Mouse (Mus musculus) cerebellum, adult 2 months (tissue): ENCODE measurements around the gene Zfp638. TPM values are rescaled to one million over a fixed set of nuclear protein-coding genes. Genes with fewer than 3 reads are reported as not detected.

Source experiments
- DNase-seq, 2 experiments: peaks; one replicate each; pipeline ENCODE4 v3.0.0; 2021
- H3K27ac ChIP-seq: fragments of 200-500 bp; 2 replicates; pipeline ENCODE4 v1.5.1; 2012; ENCODE audit warnings: low read length, control low read depth, inconsistent platforms; ENCODE audit not compliant: insufficient read depth
- H3K27me3 ChIP-seq: fragments of 200-500 bp; 2 replicates; pipeline ENCODE4 v1.6.1; 2012; ENCODE audit warnings: inconsistent platforms, mild to moderate bottlenecking, low read length, moderate library complexity; ENCODE audit not compliant: control insufficient read depth, insufficient read depth
- H3K4me1 ChIP-seq: fragments of 200-500 bp; 2 replicates; pipeline ENCODE4 v1.6.1; 2011; ENCODE audit warnings: low read length; ENCODE audit not compliant: control insufficient read depth, insufficient read depth
- H3K4me3 ChIP-seq: fragments of 200-500 bp; replicated peaks from 2 replicates; pipeline ENCODE3; 2011; ENCODE audit warnings: mild to moderate bottlenecking, low read depth, low read length, control low read depth; ENCODE audit not compliant: insufficient read depth
- CTCF ChIP-seq: fragments of 200-500 bp; IDR thresholded peaks from 2 replicates; pipeline ENCODE4 v1.5.1; 2011; ENCODE audit warnings: low read depth, mild to moderate bottlenecking, control low read depth, low read length, moderate library complexity, borderline replicate concordance; ENCODE audit not compliant: insufficient read depth
- POLR2A ChIP-seq: fragments of 200-500 bp; IDR thresholded peaks from 2 replicates; pipeline ENCODE4 v1.6.1; 2011; ENCODE audit warnings: low read length, control low read depth, borderline replicate concordance; ENCODE audit not compliant: insufficient read depth
- WGBS: fragments of 180-500 bp; shearing (Covaris S2); methylation state at CpG from one replicate; pipeline ENCODE4 v1.1.7; 2018; 5-methylcytosine and 5-hydroxymethylcytosine counted together
- polyA plus RNA-seq: library from polyadenylated mRNA; depleted of rRNA; stranded (reverse); fragments of >200 nt; gene quantifications from 2 replicates; pipeline ENCODE4 v1.2.3, GENCODE M21; 2012

Gene Zfp638
- polyA plus RNA-seq, 1 experiment, result 59.6 TPM

DNA sequence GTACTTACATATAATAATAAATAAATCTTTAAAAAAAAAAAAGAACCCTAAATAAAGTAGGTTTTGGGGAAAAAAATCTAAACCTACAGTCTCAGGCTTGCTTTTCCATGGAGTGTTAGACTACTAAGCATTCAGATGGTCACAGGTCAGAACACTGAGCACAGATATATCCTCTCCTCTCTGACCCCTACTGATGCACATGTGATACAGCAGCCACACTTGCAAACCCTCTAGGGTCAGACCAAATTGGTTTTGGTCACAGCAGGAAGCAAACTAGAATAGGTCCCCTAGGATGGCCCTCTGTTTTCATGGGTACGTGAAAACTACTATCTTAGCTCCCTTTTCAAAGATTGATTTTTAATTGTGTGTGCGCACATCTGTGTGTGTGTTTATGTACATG is 30.1 kb upstream of the Zfp638 start:
- TF ChIP-seq CTCF, result no peak
- no peak for TF ChIP-seq POLR2A
- Histone ChIP-seq H3K4me3 (no peak overlapping the region), H3K4me1 (no peaks in the 10 kb centered on the region), H3K27me3 (no peaks in the 10 kb centered on the region), H3K27ac (no peak overlapping the region)
- WGBS, result 90% methylated on average over 2 of the region's 2 CpGs
- DNase-seq, result no peak

DNA sequence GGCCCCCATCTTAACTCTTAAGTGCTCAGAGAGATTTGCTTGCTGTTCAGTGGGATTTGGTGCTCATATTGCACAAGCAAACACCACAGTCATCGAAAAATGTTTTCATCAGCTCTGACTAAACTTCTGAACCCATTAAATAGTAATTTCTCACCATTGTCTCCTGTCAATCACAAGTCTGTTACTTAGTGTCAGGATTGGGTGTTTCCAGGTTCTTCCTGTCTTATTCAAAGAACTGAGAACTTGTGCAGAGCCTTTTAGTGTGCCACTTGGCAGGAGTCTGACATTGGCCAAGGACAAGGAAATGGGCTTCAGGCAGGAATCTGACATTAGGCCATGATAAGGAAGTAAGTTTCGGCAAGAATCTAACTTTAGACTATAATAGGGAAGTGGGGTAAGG is 28.9 kb upstream of the Zfp638 start:
- Histone ChIP-seq H3K4me1 (no peaks in the 10 kb centered on the region), H3K27me3 (no peaks in the 10 kb centered on the region), H3K4me3 (no peak overlapping the region), H3K27ac (no peak overlapping the region)
- WGBS, result 79% methylated on average over 2 of the region's 2 CpGs
- TF ChIP-seq CTCF (no peak), POLR2A (no peak)
- no peak for DNase-seq

DNA sequence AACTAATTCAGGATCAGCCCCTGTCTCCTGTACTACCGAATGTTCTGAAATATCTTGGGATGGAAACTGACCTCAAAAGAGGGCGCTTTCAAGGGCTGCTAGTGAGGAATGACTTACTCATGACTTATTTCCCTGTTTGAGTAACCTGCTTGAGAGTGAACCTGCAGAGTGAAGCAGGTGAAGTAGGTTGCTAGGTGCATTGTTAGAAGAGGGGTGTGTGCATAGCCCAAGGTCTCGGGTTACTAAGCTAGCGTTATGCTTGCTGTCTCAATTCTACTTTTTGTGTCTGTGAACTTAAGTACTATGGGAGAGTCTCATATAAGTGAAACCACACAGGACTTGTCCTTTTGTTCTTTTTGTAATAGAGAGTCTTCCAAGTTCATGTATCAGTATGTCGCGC is 26.8 kb upstream of the Zfp638 start:
- Histone ChIP-seq H3K27me3 (no peaks in the 10 kb centered on the region), H3K4me1 (no peaks in the 10 kb centered on the region), H3K4me3 (no peak overlapping the region), H3K27ac (no peak overlapping the region)
- no peak for DNase-seq
- TF ChIP-seq CTCF (no peak), POLR2A (no peak)
- 90% methylated on average over 6 of the region's 6 CpGs for WGBS

DNA sequence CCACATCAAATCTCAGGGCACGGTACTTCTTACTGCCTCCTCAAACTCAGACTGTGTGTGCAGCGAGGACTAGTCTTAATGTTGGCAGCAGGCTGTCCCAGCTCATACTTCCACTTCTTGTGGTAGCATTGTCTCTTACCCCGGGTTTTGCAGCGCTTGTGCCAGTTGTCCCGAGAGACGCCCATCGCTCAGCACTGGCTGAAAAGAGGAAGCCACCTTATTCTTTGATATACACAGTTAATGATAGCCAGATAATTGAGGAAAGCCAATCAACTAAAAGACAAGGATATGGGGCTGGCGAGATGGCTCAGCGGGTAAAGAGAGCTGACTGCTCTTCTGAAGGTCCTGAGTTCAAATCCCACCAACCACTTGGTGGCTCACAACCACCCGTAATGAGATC is 22.0 kb upstream of the Zfp638 start:
- Histone ChIP-seq H3K4me1 (no peaks in the 10 kb centered on the region), H3K4me3 (no peak overlapping the region), H3K27ac (no peak overlapping the region), H3K27me3 (no peaks in the 10 kb centered on the region)
- DNase-seq, result no peak
- WGBS, result 88% methylated on average over 10 of the region's 10 CpGs
- TF ChIP-seq POLR2A, result no peak
- no peak for TF ChIP-seq CTCF

DNA sequence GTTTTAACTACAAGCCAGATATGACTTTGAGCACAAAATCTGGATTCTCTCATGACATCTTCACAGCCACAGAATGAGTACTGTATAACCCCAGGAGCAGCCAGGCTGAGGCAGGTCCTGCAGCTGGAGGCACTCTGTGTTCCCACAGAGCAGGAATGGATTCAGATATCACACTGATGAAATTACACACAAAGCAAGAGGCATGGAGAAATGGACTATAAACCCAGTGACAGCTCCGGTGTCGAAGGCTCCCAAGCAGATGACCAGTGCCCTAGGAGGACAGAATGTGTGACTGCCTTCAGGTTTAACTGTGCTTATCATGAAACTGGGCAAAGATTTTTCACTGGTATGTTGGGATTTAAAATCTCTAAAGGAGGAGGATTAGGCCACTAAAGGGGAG is 20.8 kb upstream of the Zfp638 start:
- DNase-seq, result no peak
- TF ChIP-seq CTCF (no peak), POLR2A (no peak)
- Histone ChIP-seq H3K27ac (no peak overlapping the region), H3K4me3 (no peak overlapping the region), H3K27me3 (no peaks in the 10 kb centered on the region), H3K4me1 (no peaks in the 10 kb centered on the region)
- WGBS, result 88% methylated on average over 2 of the region's 2 CpGs

DNA sequence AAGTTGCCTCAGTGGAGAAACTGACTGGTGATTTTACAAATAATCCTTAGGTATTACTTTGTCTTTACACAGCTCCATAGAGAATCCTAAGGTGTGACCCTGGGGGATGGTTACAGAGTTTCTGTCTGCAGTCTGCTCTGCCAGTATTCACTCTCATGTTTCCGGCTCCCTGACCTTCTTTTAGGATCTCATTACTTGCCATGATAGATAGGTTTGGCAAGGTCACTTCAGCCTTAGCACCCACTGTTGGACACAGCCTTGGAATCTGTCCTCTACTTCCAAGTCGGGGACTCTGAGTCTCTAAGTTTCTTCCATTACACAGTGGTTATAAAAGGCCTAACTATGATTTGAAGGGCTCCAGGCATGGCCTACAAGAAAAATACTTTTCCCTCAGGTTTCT is 17.5 kb upstream of the Zfp638 start:
- Histone ChIP-seq H3K27ac (no peak overlapping the region), H3K27me3 (no peaks in the 10 kb centered on the region), H3K4me3 (no peak overlapping the region), H3K4me1 (no peaks in the 10 kb centered on the region)
- 91% methylated on average over 2 of the region's 2 CpGs for WGBS
- no peak for TF ChIP-seq CTCF
- no peak for TF ChIP-seq POLR2A
- no peak for DNase-seq

DNA sequence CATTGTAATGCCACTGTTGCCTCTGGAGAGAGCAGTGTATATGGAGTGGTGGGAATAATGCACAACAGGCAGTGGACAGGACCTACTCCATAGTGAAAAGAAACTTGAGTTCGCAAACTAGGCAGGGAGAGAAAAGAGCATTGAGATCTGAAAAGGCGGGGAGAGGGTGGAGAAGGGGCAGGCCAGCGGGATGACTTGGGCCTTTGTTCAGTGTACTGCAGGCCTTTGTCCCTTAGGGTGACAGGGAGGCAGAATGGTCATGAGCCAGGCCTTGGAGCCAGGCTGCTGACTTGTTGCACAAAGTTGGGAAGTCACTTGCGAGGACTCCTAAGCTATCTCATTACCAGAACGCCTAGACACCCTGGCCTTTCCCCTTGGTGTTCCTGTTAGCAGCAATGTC is 9.4 kb upstream of the Zfp638 start:
- 55% methylated on average over 5 of the region's 5 CpGs for WGBS
- H3K27me3 ChIP-seq, result no peaks in the 10 kb centered on the region
- no peaks in the 10 kb centered on the region for H3K4me1 ChIP-seq
- no peak overlapping the region for H3K27ac ChIP-seq
- no peak overlapping the region for H3K4me3 ChIP-seq
- TF ChIP-seq POLR2A (no peak), CTCF (no peak)
- DNase-seq, result peak in 1 of 2 experiments; percentile 24

DNA sequence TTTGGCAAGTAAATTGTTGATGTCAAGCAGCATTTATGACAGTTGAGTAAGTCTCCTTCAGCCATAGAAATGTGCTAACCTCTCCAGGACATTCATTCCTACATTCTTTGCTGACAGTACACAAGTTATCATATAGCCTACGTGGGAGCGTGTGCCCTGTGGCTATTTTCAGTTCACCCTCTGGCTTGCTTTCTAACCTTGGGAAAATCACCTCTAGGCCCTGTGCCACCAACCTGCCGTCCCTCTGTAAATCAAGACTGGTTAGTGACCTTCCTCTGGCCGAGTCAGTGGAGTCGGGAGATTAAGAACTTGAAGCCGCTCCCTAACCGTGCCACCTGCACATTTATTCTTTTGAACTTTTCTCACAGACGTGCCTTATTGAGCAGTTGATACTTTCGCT is 6.9 kb upstream of the Zfp638 start:
- DNase-seq, result no peak
- WGBS, result 89% methylated on average over 9 of the region's 9 CpGs
- Histone ChIP-seq H3K27ac (no peak overlapping the region), H3K4me1 (no peaks in the 10 kb centered on the region), H3K4me3 (no peak overlapping the region), H3K27me3 (no peaks in the 10 kb centered on the region)
- TF ChIP-seq CTCF, result no peak
- TF ChIP-seq POLR2A, result no peak

DNA sequence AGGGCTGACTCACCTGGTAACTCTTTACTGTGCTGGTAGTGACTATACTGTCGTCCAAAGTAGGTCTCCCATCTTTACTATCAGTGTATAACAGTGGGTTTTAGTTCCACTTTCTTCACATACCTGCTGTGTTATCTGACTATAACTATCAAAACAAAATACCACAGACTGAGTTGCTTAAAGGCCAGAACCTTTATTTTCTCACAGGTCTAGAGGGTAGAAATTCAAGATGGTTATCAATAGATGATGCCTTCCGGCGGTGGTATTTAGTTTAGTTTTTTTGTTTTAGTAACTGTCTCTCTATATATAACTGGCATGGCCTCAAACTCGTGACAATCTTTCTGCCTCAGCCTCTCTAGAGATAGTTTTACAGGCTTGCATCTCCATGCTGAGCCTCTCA is 3.4 kb upstream of the Zfp638 start:
- no peaks in the 10 kb centered on the region for H3K27me3 ChIP-seq
- no peak overlapping the region for H3K4me3 ChIP-seq
- H3K4me1 ChIP-seq, result peaks cover 5% of the 10 kb centered on the region
- 82% methylated on average over 4 of the region's 4 CpGs for WGBS
- DNase-seq, result no peak
- no peak for TF ChIP-seq POLR2A
- no peak for TF ChIP-seq CTCF
- H3K27ac ChIP-seq, result no peak overlapping the region

DNA sequence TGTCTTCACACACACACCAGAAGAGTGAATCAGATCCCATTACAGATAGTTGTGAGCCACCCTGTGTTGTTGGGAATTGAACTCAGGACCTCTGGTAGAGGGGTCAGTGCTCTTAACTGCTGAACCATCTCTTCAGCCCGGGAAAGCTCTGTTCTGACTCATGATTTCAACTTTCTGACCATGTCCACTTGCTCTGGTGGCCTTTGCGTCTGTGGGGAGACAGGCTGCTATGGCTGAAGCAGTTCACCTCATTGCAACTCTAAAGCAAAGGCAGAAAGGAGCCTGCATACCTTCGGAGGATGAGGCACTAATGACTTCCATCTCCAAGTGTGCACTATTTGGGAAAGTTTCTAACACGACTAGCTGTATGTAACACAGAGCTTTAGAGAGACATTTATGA is 486 bp upstream of the Zfp638 start:
- DNase-seq, result peak in 1 of 2 experiments; percentile 15
- TF ChIP-seq POLR2A, result no peak
- TF ChIP-seq CTCF, result no peak
- Histone ChIP-seq H3K27me3 (no peaks in the 10 kb centered on the region), H3K4me3 (no peak overlapping the region), H3K27ac (no peak overlapping the region), H3K4me1 (peaks cover 5% of the 10 kb centered on the region)
- 31% methylated on average over 4 of the region's 4 CpGs for WGBS
